Mouse (Mus musculus): ENCODE data around the gene Fam83e. TPM values are rescaled to one million over a fixed set of nuclear protein-coding genes. Genes with fewer than 3 reads are reported as not detected.

The Fam83e gene
- polyA plus RNA-seq, 1 experiment = 0.18 TPM

- Histone ChIP-seq H3K27me3 (ENCODE audit: control insufficient read depth, insufficient read depth, insufficient read length) (no peaks in the 10 kb centered on the region), H3K79me2 (ENCODE audit: control insufficient read depth, insufficient read depth) (peaks cover 43% of the 10 kb centered on the region), H3K36me3 (ENCODE audit: control insufficient read depth, insufficient read depth) (no peaks in the 10 kb centered on the region), H3K4me3 (peak overlapping the region; percentile 96), H3K4me2 (ENCODE audit: low read depth) (peak overlapping the region; percentile 96), H3ac (ENCODE audit: control insufficient read depth, insufficient read length) (peak overlapping the region; percentile 52)
- TF ChIP-seq SRF (IDR thresholded peaks at IDR 0.05; ENCODE audit: control insufficient read depth, insufficient read length, low read depth) (no peak), TCF12 (IDR thresholded peaks at IDR 0.05; ENCODE audit: insufficient read depth, poor library complexity, severe bottlenecking) (no peak), REST (IDR thresholded peaks at IDR 0.05; ENCODE audit: insufficient read depth, insufficient read length) (no peak), POLR2AphosphoS2 (IDR thresholded peaks at IDR 0.05; ENCODE audit: insufficient read length, low read depth) (no peak), MYOG (IDR thresholded peaks at IDR 0.05; ENCODE audit: control insufficient read depth in 1 of 3, insufficient read depth in 1 of 3, insufficient read length in 2 of 3, low read depth in 2 of 3) (no peak), USF1 (IDR thresholded peaks at IDR 0.05; ENCODE audit: low read depth) (no peak), POLR2A (IDR thresholded peaks at IDR 0.05; ENCODE audit: insufficient read length, low read depth) (no peak), MYOD1 (IDR thresholded peaks at IDR 0.05; ENCODE audit: control insufficient read depth in 1 of 3, insufficient read length in 2 of 3, low read depth in 2 of 3) (no peak)
Observed at GRCm38 (mm10) chr7:45719180-45719579, 1.8 kb upstream of the Fam83e start.

GRCm38 (mm10) chr7:45719738-45720412 lies 1.1 kb upstream of the Fam83e start:
- no peak overlapping the region for H3ac ChIP-seq (ENCODE audit: control insufficient read depth, insufficient read length)
- peak overlapping the region; percentile 96 for H3K4me2 ChIP-seq (ENCODE audit: low read depth)
- H3K79me2 ChIP-seq (ENCODE audit: control insufficient read depth, insufficient read depth) = peaks cover 37% of the 10 kb centered on the region
- no peak for TF ChIP-seq MYOG (IDR thresholded peaks at IDR 0.05; ENCODE audit: control insufficient read depth in 1 of 3, insufficient read depth in 1 of 3, insufficient read length in 2 of 3, low read depth in 2 of 3)
- no peak for TF ChIP-seq MYOD1 (IDR thresholded peaks at IDR 0.05; ENCODE audit: control insufficient read depth in 1 of 3, insufficient read length in 2 of 3, low read depth in 2 of 3)
- no peak for TF ChIP-seq MAX (IDR thresholded peaks at IDR 0.05; ENCODE audit: low read depth)
- no peak for TF ChIP-seq TCF3 (IDR thresholded peaks at IDR 0.05; ENCODE audit: insufficient read length, low read depth)
- no peak for TF ChIP-seq CEBPB (IDR thresholded peaks at IDR 0.05; ENCODE audit: insufficient read depth, poor library complexity, severe bottlenecking)
- TF ChIP-seq REST (IDR thresholded peaks at IDR 0.05; ENCODE audit: insufficient read depth, insufficient read length) = no peak
- no peaks in the 10 kb centered on the region for H3K27me3 ChIP-seq (ENCODE audit: control insufficient read depth, insufficient read depth, insufficient read length)
- H3K36me3 ChIP-seq (ENCODE audit: control insufficient read depth, insufficient read depth) = no peaks in the 10 kb centered on the region
- peak overlapping the region; percentile 96 for H3K4me3 ChIP-seq

DNA sequence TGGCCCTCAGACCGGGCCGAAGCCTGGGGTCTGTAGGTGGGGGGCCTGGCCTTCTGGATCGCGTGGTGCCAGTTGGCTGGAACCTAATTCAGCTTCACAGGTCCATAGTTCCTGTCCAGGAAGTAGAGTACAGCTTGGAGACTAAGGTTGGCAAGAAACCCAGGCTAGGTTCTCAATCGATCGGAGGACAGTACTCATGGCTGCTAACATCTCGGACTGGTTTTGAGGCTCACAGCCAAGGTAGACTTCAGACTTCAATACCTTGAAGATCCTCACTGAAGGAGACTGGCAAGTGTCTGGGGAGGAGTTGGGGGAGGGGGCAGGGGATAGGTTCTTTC lies 191 bp downstream of the Fam83e start:
- H3K4me2 ChIP-seq (ENCODE audit: low read depth) = no peak overlapping the region
- peaks cover 28% of the 10 kb centered on the region for H3K79me2 ChIP-seq (ENCODE audit: control insufficient read depth, insufficient read depth)
- H3K36me3 ChIP-seq (ENCODE audit: control insufficient read depth, insufficient read depth) = no peaks in the 10 kb centered on the region
- H3K4me3 ChIP-seq = no peak overlapping the region
- TF ChIP-seq CEBPB (IDR thresholded peaks at IDR 0.05; ENCODE audit: insufficient read depth, poor library complexity, severe bottlenecking) (no peak), USF1 (IDR thresholded peaks at IDR 0.05; ENCODE audit: low read depth) (no peak), POLR2AphosphoS2 (IDR thresholded peaks at IDR 0.05; ENCODE audit: insufficient read length, low read depth) (no peak), MYOD1 (IDR thresholded peaks at IDR 0.05; ENCODE audit: control insufficient read depth in 1 of 3, insufficient read length in 2 of 3, low read depth in 2 of 3) (no peak), MYOG (IDR thresholded peaks at IDR 0.05; ENCODE audit: control insufficient read depth in 1 of 3, insufficient read depth in 1 of 3, insufficient read length in 2 of 3, low read depth in 2 of 3) (no peak), POLR2A (IDR thresholded peaks at IDR 0.05; ENCODE audit: insufficient read length, low read depth) (no peak), MAX (IDR thresholded peaks at IDR 0.05; ENCODE audit: low read depth) (no peak), TCF3 (IDR thresholded peaks at IDR 0.05; ENCODE audit: insufficient read length, low read depth) (no peak), SRF (IDR thresholded peaks at IDR 0.05; ENCODE audit: control insufficient read depth, insufficient read length, low read depth) (no peak), E2F4 (IDR thresholded peaks at IDR 0.05; ENCODE audit: insufficient read depth) (no peak), REST (IDR thresholded peaks at IDR 0.05; ENCODE audit: insufficient read depth, insufficient read length) (no peak), TCF12 (IDR thresholded peaks at IDR 0.05; ENCODE audit: insufficient read depth, poor library complexity, severe bottlenecking) (no peak)
- no peaks in the 10 kb centered on the region for H3K27me3 ChIP-seq (ENCODE audit: control insufficient read depth, insufficient read depth, insufficient read length)
- no peak overlapping the region for H3ac ChIP-seq (ENCODE audit: control insufficient read depth, insufficient read length)

- Histone ChIP-seq H3K4me3 (no peak overlapping the region), H3K79me2 (ENCODE audit: control insufficient read depth, insufficient read depth) (peaks cover 22% of the 10 kb centered on the region), H3K36me3 (ENCODE audit: control insufficient read depth, insufficient read depth) (no peaks in the 10 kb centered on the region), H3K27me3 (ENCODE audit: control insufficient read depth, insufficient read depth, insufficient read length) (no peaks in the 10 kb centered on the region), H3ac (ENCODE audit: control insufficient read depth, insufficient read length) (no peak overlapping the region), H3K4me2 (ENCODE audit: low read depth) (no peak overlapping the region)
- no peak for TF ChIP-seq SRF (IDR thresholded peaks at IDR 0.05; ENCODE audit: control insufficient read depth, insufficient read length, low read depth)
- peak; percentile 74 for TF ChIP-seq POLR2AphosphoS2 (IDR thresholded peaks at IDR 0.05; ENCODE audit: insufficient read length, low read depth)
- TF ChIP-seq REST (IDR thresholded peaks at IDR 0.05; ENCODE audit: insufficient read depth, insufficient read length) = no peak
- TF ChIP-seq POLR2A (IDR thresholded peaks at IDR 0.05; ENCODE audit: insufficient read length, low read depth) = peak; percentile 33
- TF ChIP-seq USF1 (IDR thresholded peaks at IDR 0.05; ENCODE audit: low read depth) = no peak
Observed at GRCm38 (mm10) chr7:45721642-45722347, 783 bp downstream of the Fam83e start.

GRCm38 (mm10) chr7:45722348-45722713 lies 1.3 kb downstream of the Fam83e start:
- no peak for TF ChIP-seq REST (IDR thresholded peaks at IDR 0.05; ENCODE audit: insufficient read depth, insufficient read length)
- peak; percentile 23 for TF ChIP-seq POLR2AphosphoS2 (IDR thresholded peaks at IDR 0.05; ENCODE audit: insufficient read length, low read depth)
- H3ac ChIP-seq (ENCODE audit: control insufficient read depth, insufficient read length) = no peak overlapping the region
- H3K4me3 ChIP-seq = no peak overlapping the region
- no peaks in the 10 kb centered on the region for H3K27me3 ChIP-seq (ENCODE audit: control insufficient read depth, insufficient read depth, insufficient read length)
- no peak overlapping the region for H3K4me2 ChIP-seq (ENCODE audit: low read depth)
- peaks cover 17% of the 10 kb centered on the region for H3K79me2 ChIP-seq (ENCODE audit: control insufficient read depth, insufficient read depth)
- H3K36me3 ChIP-seq (ENCODE audit: control insufficient read depth, insufficient read depth) = no peaks in the 10 kb centered on the region

All from myocyte (in vitro differentiated cells).